Mouse (Mus musculus): ENCODE measurements around the gene Tbc1d1. TPM values are rescaled to one million over a fixed set of nuclear protein-coding genes. Genes with fewer than 3 reads are reported as not detected.

The Tbc1d1 gene
- polyA plus RNA-seq, 1 experiment, result 0.10 TPM

DNA sequence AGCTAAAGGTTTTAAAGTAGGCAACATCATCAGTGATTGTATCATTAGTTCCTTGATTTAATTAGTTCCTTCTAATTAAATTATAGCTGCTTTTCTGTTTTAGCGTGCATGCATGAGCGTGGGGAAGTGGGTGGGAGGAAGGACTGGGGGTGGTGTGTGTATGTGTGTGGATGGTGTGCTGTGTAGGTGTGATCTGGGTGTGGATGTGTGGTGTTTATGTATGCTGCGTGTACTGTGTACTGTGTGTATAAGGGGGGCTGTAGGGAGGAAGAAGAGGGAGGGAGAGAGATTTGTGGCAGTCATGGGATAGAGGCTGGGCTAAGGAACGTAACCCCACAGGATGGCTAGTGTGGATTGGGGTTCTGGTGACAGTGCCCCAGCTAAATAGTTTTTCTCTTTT, 129.2 kb downstream of the Tbc1d1 start:
- no peak for TF ChIP-seq TAL1 (IDR thresholded peaks at IDR 0.05; ENCODE audit: low read length)
- no peak for TF ChIP-seq GATA1 (IDR thresholded peaks at IDR 0.05; ENCODE audit: low read length)
- Histone ChIP-seq H3K9me3 (ENCODE audit: control insufficient read depth, low read length) (no peaks in the 10 kb centered on the region), H3K4me3 (replicated peaks) (no peak overlapping the region), H3K36me3 (ENCODE audit: control insufficient read depth) (peaks cover 50% of the 10 kb centered on the region), H3K4me1 (ENCODE audit: control insufficient read depth) (no peaks in the 10 kb centered on the region; the same call in none of the 2 replicates), H3K27me3 (ENCODE audit: control insufficient read depth) (no peaks in the 10 kb centered on the region)

DNA sequence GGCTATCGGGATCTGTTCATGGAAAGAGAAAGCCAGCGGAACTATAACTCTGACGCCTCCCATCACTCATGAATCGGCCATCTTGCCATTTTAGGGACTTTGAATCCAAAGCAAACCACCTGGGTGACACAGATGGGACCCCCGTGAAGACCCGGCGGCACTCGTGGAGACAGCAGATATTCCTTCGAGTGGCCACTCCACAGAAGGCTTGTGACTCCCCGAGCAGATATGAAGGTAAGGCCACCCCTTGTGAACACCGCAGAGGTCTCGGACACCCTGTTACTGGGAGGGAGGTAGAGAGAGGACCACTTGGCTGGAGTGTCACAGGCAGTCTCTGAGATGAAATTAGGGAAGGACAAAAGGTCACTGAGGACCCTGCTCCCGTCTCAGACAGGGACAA, 129.7 kb downstream of the Tbc1d1 start:
- H3K4me1 ChIP-seq (ENCODE audit: control insufficient read depth), result no peaks in the 10 kb centered on the region; the same call in none of the 2 replicates
- peaks cover 47% of the 10 kb centered on the region for H3K36me3 ChIP-seq (ENCODE audit: control insufficient read depth)
- no peaks in the 10 kb centered on the region for H3K27me3 ChIP-seq (ENCODE audit: control insufficient read depth)
- TF ChIP-seq TAL1 (IDR thresholded peaks at IDR 0.05; ENCODE audit: low read length) (no peak), GATA1 (IDR thresholded peaks at IDR 0.05; ENCODE audit: low read length) (no peak)
- H3K4me3 ChIP-seq (replicated peaks), result no peak overlapping the region
- H3K9me3 ChIP-seq (ENCODE audit: control insufficient read depth, low read length), result no peaks in the 10 kb centered on the region

DNA sequence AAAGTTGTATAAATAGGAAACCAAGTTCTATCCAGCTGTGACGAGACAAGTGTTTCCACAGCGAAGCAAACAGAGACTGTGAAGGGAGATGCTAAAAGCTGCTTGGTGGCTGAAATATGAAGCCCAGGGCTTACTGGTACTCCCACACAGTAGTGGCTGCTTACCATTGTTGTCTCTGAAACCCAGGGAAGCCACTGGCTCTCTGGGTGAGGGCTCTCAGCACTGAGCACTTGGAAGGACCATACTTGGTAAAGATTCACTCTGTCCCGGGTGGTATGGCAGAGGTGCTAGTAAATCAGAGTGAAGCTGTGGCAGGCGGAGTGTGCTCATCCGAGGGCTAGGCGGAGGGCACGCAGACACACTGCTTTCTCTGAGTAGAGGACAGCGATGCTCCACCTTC, 131.2 kb downstream of the Tbc1d1 start:
- Histone ChIP-seq H3K27me3 (ENCODE audit: control insufficient read depth) (no peaks in the 10 kb centered on the region), H3K36me3 (ENCODE audit: control insufficient read depth) (peaks cover 39% of the 10 kb centered on the region), H3K9me3 (ENCODE audit: control insufficient read depth, low read length) (no peaks in the 10 kb centered on the region), H3K4me1 (ENCODE audit: control insufficient read depth) (no peaks in the 10 kb centered on the region; the same call in none of the 2 replicates), H3K4me3 (replicated peaks) (no peak overlapping the region)
- TF ChIP-seq TAL1 (IDR thresholded peaks at IDR 0.05; ENCODE audit: low read length), result no peak
- TF ChIP-seq GATA1 (IDR thresholded peaks at IDR 0.05; ENCODE audit: low read length), result no peak

DNA sequence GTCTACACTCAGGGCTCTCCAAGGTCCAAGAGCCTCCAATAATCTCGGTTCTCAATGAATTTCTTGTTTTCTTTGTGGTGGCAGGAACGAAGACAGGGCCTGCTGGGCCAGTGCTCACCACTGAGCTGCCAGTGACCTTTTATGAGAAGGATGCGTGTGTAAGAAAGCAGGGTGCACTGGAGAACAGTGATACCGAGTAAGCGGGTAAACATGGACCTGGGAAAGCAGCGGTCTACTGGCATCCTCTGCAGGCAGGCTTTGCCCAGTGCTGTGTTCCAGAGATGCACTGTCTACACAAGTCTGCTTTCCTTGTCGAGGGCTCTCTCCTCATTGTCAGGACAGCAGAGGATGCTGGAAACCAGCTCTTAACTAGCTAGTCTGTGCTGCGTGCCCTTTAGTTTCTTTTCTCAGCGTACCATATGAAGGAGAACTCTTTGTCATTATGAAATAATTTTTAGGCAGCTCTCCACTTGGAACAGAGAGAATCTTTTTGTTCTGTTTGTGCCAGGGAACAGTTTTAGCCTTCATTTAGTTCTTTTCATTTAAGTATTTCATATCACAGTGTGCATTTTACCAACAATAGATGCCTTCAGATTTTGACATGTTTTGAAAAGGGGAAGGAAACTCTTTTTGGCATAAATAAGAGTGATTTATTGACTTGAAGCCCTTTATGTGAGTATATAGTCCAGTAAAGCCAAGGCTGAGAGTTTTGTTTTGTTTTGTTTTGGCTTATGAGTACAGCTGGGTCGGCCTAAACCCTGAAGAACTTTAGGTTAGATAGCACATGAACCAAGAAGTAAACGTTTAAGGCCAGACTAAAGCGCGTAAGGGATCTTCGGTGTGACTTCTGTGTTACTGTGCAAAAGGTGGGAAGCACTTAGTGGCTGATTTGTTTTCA, 132.2 kb downstream of the Tbc1d1 start:
- no peaks in the 10 kb centered on the region for H3K27me3 ChIP-seq (ENCODE audit: control insufficient read depth)
- H3K36me3 ChIP-seq (ENCODE audit: control insufficient read depth), result peaks cover 29% of the 10 kb centered on the region
- H3K4me3 ChIP-seq (replicated peaks), result no peak overlapping the region
- TF ChIP-seq TAL1 (IDR thresholded peaks at IDR 0.05; ENCODE audit: low read length), result no peak
- no peak for TF ChIP-seq GATA1 (IDR thresholded peaks at IDR 0.05; ENCODE audit: low read length)
- H3K4me1 ChIP-seq (ENCODE audit: control insufficient read depth), result no peaks in the 10 kb centered on the region
- H3K9me3 ChIP-seq (ENCODE audit: control insufficient read depth, low read length), result no peaks in the 10 kb centered on the region

DNA sequence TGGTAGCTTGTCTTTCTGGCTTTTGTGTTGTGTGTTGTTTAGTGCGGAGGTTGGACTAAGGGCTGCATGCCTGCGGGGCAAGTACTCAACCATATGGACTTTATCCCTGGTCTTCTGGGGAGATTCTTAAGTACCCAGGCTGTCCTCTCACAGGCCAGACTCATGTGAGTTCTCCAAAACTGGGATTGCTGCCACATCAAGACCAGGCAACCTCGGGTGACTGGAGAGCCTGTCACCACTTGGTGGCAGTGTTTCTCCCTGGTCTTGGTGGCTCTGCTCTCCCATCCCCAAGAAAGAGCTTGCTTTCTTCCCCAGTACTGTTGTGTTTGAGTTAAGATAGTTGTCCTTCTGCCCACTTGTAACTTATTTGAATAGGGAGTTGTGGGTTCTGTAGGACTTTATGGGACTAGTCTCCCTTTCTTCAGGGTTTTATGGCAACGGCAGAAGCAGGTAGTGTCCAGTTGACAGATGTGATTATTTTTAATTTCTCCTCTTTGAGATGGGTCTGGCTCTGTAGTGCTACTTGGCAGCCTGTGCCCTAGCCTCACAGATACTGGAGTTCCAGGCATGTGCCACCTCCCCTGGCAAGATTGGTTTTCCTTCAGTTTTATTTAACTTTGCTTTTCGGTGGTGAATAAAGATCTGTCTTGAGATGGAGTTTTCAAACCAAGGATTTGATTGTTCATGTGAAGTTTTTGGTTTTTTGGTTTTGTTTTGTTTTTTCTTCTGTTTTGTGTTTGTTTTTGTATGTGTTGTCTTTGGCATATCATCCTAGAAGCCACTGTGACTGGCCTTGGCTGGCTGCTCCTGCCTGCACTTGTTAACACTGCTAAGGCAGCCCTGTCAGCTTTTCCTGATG, 133.3 kb downstream of the Tbc1d1 start:
- no peak overlapping the region for H3K4me3 ChIP-seq (replicated peaks)
- H3K9me3 ChIP-seq (ENCODE audit: control insufficient read depth, low read length), result no peaks in the 10 kb centered on the region
- H3K36me3 ChIP-seq (ENCODE audit: control insufficient read depth), result peaks cover 31% of the 10 kb centered on the region
- H3K4me1 ChIP-seq (ENCODE audit: control insufficient read depth), result no peaks in the 10 kb centered on the region
- no peak for TF ChIP-seq GATA1 (IDR thresholded peaks at IDR 0.05; ENCODE audit: low read length)
- no peak for TF ChIP-seq TAL1 (IDR thresholded peaks at IDR 0.05; ENCODE audit: low read length)
- H3K27me3 ChIP-seq (ENCODE audit: control insufficient read depth), result no peaks in the 10 kb centered on the region

DNA sequence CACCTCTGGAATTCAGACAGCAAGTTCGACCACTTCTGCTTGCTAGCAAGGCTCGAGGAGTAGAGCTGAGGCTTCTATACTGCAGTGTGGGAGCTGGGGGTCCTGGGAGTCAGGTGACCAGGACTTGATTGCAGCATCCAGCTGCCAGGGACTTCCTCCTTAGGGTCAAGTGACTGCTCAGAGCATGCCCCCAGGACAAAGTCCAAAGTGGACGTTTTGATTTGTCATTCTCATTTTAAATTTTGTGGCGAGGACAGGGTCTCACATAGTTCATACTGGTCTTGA, 133.9 kb downstream of the Tbc1d1 start:
- H3K27me3 ChIP-seq (ENCODE audit: control insufficient read depth), result no peaks in the 10 kb centered on the region
- H3K4me1 ChIP-seq (ENCODE audit: control insufficient read depth), result no peaks in the 10 kb centered on the region
- TF ChIP-seq TAL1 (IDR thresholded peaks at IDR 0.05; ENCODE audit: low read length) (no peak), GATA1 (IDR thresholded peaks at IDR 0.05; ENCODE audit: low read length) (no peak)
- no peak overlapping the region for H3K4me3 ChIP-seq (replicated peaks)
- peaks cover 30% of the 10 kb centered on the region for H3K36me3 ChIP-seq (ENCODE audit: control insufficient read depth)
- no peaks in the 10 kb centered on the region for H3K9me3 ChIP-seq (ENCODE audit: control insufficient read depth, low read length)

DNA sequence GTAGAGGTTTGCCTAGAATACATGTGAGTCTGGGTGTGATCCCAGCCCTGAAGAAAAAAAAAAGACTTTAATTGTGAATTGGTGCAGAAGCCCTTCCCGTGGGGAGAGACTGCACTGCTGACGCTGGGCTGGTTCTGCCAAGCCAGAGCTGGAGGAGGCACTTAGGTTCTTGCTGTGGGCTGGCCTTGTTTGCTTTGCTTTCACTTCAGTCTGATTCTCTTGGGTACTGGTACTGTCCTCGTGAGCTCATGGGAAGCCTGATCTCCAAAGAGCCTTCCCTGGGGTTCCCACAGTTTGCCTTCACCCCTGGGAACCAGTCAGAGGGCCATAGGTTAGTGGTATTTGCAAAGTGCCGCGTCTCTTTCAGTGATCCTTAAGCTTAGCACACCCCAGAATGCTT, 135.6 kb downstream of the Tbc1d1 start:
- H3K36me3 ChIP-seq (ENCODE audit: control insufficient read depth), result peaks cover 19% of the 10 kb centered on the region
- no peaks in the 10 kb centered on the region for H3K4me1 ChIP-seq (ENCODE audit: control insufficient read depth)
- TF ChIP-seq TAL1 (IDR thresholded peaks at IDR 0.05; ENCODE audit: low read length) (no peak), GATA1 (IDR thresholded peaks at IDR 0.05; ENCODE audit: low read length) (no peak)
- no peaks in the 10 kb centered on the region for H3K27me3 ChIP-seq (ENCODE audit: control insufficient read depth)
- H3K9me3 ChIP-seq (ENCODE audit: control insufficient read depth, low read length), result no peaks in the 10 kb centered on the region
- no peak overlapping the region for H3K4me3 ChIP-seq (replicated peaks)

DNA sequence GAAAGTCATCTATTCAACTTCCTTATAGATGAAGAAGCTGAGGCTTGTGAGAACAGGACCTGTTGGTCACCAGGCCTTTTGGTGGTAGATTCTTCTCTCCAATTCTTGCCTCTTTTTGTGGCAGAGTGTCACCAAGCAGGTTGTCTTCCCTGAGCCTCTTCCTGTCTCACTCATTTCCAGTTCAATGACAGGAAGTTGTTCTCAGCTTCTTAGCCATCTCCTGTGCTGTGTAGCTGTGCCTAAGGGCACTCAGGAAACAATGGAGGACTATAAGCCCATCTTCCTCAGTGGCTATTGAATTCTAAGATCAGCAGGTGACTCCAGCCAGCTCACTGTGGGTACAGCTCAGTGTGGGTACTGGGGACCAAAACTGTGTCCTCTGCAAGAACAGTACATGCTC, 139.5 kb downstream of the Tbc1d1 start:
- H3K27me3 ChIP-seq (ENCODE audit: control insufficient read depth), result no peaks in the 10 kb centered on the region
- TF ChIP-seq GATA1 (IDR thresholded peaks at IDR 0.05; ENCODE audit: low read length) (no peak), TAL1 (IDR thresholded peaks at IDR 0.05; ENCODE audit: low read length) (no peak)
- no peak overlapping the region for H3K4me3 ChIP-seq (replicated peaks)
- H3K9me3 ChIP-seq (ENCODE audit: control insufficient read depth, low read length), result no peaks in the 10 kb centered on the region
- peaks cover 8% of the 10 kb centered on the region; the same call in 1 of the 2 replicates for H3K36me3 ChIP-seq (ENCODE audit: control insufficient read depth)
- no peaks in the 10 kb centered on the region for H3K4me1 ChIP-seq (ENCODE audit: control insufficient read depth)

DNA sequence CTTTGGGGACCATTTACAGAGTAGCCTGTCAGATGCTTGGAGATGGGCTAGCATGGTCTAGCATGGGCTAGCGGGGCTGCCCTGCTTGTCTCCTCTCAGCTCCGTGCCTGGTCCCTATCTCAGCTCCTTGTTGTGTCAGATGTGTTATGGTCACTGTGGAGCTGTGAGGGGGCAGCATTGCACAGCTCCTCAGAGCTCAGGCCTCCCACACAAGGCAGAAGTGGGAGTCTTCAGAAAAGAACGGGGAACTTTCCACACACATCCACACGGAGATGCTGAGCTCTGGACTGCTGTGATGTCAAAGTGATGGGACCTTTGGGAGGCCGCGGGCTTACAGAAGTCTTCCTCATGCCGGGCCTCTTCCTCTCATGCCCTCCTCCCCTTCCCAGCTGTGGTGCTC, 140.2 kb downstream of the Tbc1d1 start:
- no peak overlapping the region for H3K4me3 ChIP-seq (replicated peaks)
- H3K36me3 ChIP-seq (ENCODE audit: control insufficient read depth), result peaks cover 8% of the 10 kb centered on the region; the same call in 1 of the 2 replicates
- H3K9me3 ChIP-seq (ENCODE audit: control insufficient read depth, low read length), result no peaks in the 10 kb centered on the region
- no peaks in the 10 kb centered on the region for H3K4me1 ChIP-seq (ENCODE audit: control insufficient read depth)
- no peaks in the 10 kb centered on the region for H3K27me3 ChIP-seq (ENCODE audit: control insufficient read depth)
- no peak for TF ChIP-seq GATA1 (IDR thresholded peaks at IDR 0.05; ENCODE audit: low read length)
- no peak for TF ChIP-seq TAL1 (IDR thresholded peaks at IDR 0.05; ENCODE audit: low read length)
